Mouse (Mus musculus) kidney, postnatal 0 days (tissue): ENCODE measurements around the gene Sh3bp1. TPM values are rescaled to one million over a fixed set of nuclear protein-coding genes. Genes with fewer than 3 reads are reported as not detected.

ENCODE experiments used
- ATAC-seq: fragments of 200-750 bp; cut with Nextera tagmentation; replicated peaks from 2 replicates; pipeline ENCODE4 v1.8.0; 2017; ENCODE audit warnings: low read depth, moderate number of reproducible peaks, moderate TSS enrichment, moderate library complexity; ENCODE audit not compliant: low FRiP score
- DNase-seq: peaks from one replicate; pipeline ENCODE4 v3.0.0-alpha.2; 2016; ENCODE audit warnings: low spot score
- H3K27ac ChIP-seq: fragments of 300-500 bp; sonication (generic); 2 replicates; pipeline ENCODE4 v1.5.1; 2014; ENCODE audit warnings: mild to moderate bottlenecking
- H3K27me3 ChIP-seq: fragments of 300-500 bp; sonication (generic); 2 replicates; pipeline ENCODE4 v1.6.1; 2014; ENCODE audit warnings: low read length, mixed read lengths; ENCODE audit not compliant: insufficient read depth
- H3K36me3 ChIP-seq: fragments of 300-500 bp; sonication (generic); 2 replicates; pipeline ENCODE4 v1.6.1; 2014; ENCODE audit warnings: low read length, mixed read lengths; ENCODE audit not compliant: insufficient read depth
- H3K4me1 ChIP-seq: fragments of 300-500 bp; sonication (generic); replicated peaks from 2 replicates; pipeline ENCODE4 v1.6.1; 2014; ENCODE audit warnings: antibody characterized with exemption, low read length, mixed read lengths; ENCODE audit not compliant: insufficient read depth
- H3K4me2 ChIP-seq: fragments of 300-500 bp; sonication (generic); 2 replicates; pipeline ENCODE4 v1.6.1; 2014; ENCODE audit warnings: mild to moderate bottlenecking, low read length, moderate library complexity, mixed read lengths
- H3K4me3 ChIP-seq: fragments of 300-500 bp; sonication (generic); replicated peaks from 2 replicates; pipeline ENCODE4 v1.5.1; 2014; ENCODE audit warnings: low read depth, low read length
- H3K9ac ChIP-seq: fragments of 300-500 bp; sonication (generic); 2 replicates; pipeline ENCODE4 v1.6.1; 2014; ENCODE audit warnings: low read depth, low read length
- H3K9me3 ChIP-seq: fragments of 300-500 bp; sonication (generic); replicated peaks from 2 replicates; pipeline ENCODE4 v1.6.1; 2016; ENCODE audit warnings: low read length, inconsistent platforms, mixed read lengths
- CTCF ChIP-seq: IDR thresholded peaks from 2 replicates; pipeline ENCODE4 v1.5.1; 2016; ENCODE audit warnings: antibody characterized with exemption, low read depth, mild to moderate bottlenecking, moderate library complexity
- WGBS: fragments of 180-500 bp; shearing (Covaris S2); extraction: QIAGEN DNeasy Blood & Tissue Kit; methylation state at CpG from one replicate; pipeline ENCODE4 v1.1.7; 2014; 5-methylcytosine and 5-hydroxymethylcytosine counted together
- polyA plus RNA-seq: library from polyadenylated mRNA; unstranded; fragments of >200 nt; fragmentation: Nextera tagmentation; extraction: Ambion mirVana; gene quantifications from 2 replicates; pipeline ENCODE4 v1.2.1, GENCODE M21; 2015

The Sh3bp1 gene
- polyA plus RNA-seq, 1 experiment from 2014 or later: 19.6 TPM

GRCm38 (mm10) chr15:78857009-78857408, 42.6 kb upstream of the Sh3bp1 start:
- Histone ChIP-seq H3K9ac (no peak overlapping the region), H3K36me3 (no peaks in the 10 kb centered on the region), H3K4me3 (no peak overlapping the region), H3K9me3 (no peaks in the 10 kb centered on the region), H3K4me2 (no peak overlapping the region), H3K27me3 (no peaks in the 10 kb centered on the region), H3K27ac (no peak overlapping the region), H3K4me1 (no peaks in the 10 kb centered on the region)
- TF ChIP-seq CTCF: no peak
- ATAC-seq (no peak), DNase-seq (no peak)
- 67% methylated on average over 7 of the region's 7 CpGs for WGBS

GRCm38 (mm10) chr15:78859311-78859710, 40.3 kb upstream of the Sh3bp1 start:
- no peak for ATAC-seq
- no peak overlapping the region for H3K27ac ChIP-seq

GRCm38 (mm10) chr15:78859714-78860113, 39.9 kb upstream of the Sh3bp1 start:
- Histone ChIP-seq H3K9me3 (no peaks in the 10 kb centered on the region), H3K4me2 (no peak overlapping the region), H3K4me3 (no peak overlapping the region), H3K27ac (no peak overlapping the region), H3K4me1 (peaks cover 10% of the 10 kb centered on the region), H3K36me3 (no peaks in the 10 kb centered on the region), H3K9ac (0 out of 2 replicates have a peak overlapping the region, but pooled peaks have one; percentile 2), H3K27me3 (no peaks in the 10 kb centered on the region)
- no peak for ATAC-seq
- 63% methylated on average over 6 of the region's 6 CpGs for WGBS
- no peak for TF ChIP-seq CTCF
- no peak for DNase-seq

More at GRCm38 (mm10) chr15:78859311-78859710, 40.3 kb upstream of the Sh3bp1 start:
- Histone ChIP-seq H3K9ac (0 out of 2 replicates have a peak overlapping the region, but pooled peaks have one; percentile 2), H3K4me2 (no peak overlapping the region), H3K36me3 (no peaks in the 10 kb centered on the region), H3K9me3 (no peaks in the 10 kb centered on the region), H3K27me3 (no peaks in the 10 kb centered on the region), H3K4me3 (no peak overlapping the region), H3K4me1 (peaks cover 10% of the 10 kb centered on the region)
- WGBS: 65% methylated on average over 4 of the region's 4 CpGs
- TF ChIP-seq CTCF: no peak
- DNase-seq: no peak

GRCm38 (mm10) chr15:78862280-78862679, 37.3 kb upstream of the Sh3bp1 start:
- Histone ChIP-seq H3K4me3 (no peak overlapping the region), H3K4me2 (no peak overlapping the region), H3K27ac (no peak overlapping the region), H3K9ac (no peak overlapping the region), H3K9me3 (no peaks in the 10 kb centered on the region), H3K36me3 (no peaks in the 10 kb centered on the region), H3K4me1 (peaks cover 10% of the 10 kb centered on the region), H3K27me3 (no peaks in the 10 kb centered on the region)
- ATAC-seq: no peak
- WGBS: 83% methylated on average over 5 of the region's 5 CpGs
- TF ChIP-seq CTCF: no peak
- no peak for DNase-seq

- TF ChIP-seq CTCF: no peak
- Histone ChIP-seq H3K36me3 (no peaks in the 10 kb centered on the region), H3K4me2 (no peak overlapping the region), H3K4me3 (no peak overlapping the region), H3K27me3 (no peaks in the 10 kb centered on the region), H3K9ac (no peak overlapping the region), H3K4me1 (peaks cover 16% of the 10 kb centered on the region), H3K27ac (peak overlapping the region; percentile 48; the same call in 1 of the 2 replicates), H3K9me3 (no peaks in the 10 kb centered on the region)
- 62% methylated on average over 2 of the region's 2 CpGs for WGBS
- DNase-seq (no peak), ATAC-seq (no peak)
Observed at GRCm38 (mm10) chr15:78863154-78863553, 36.4 kb upstream of the Sh3bp1 start.

- DNase-seq (peak; percentile 58), ATAC-seq (no peak; the same call in 1 of the 2 replicates)
- Histone ChIP-seq H3K9me3 (no peaks in the 10 kb centered on the region), H3K27me3 (no peaks in the 10 kb centered on the region), H3K4me2 (no peak overlapping the region), H3K4me1 (peaks cover 18% of the 10 kb centered on the region), H3K9ac (no peak overlapping the region), H3K4me3 (no peak overlapping the region), H3K27ac (peak overlapping the region; percentile 48), H3K36me3 (no peaks in the 10 kb centered on the region)
- WGBS: 33% methylated on average over 13 of the region's 13 CpGs
- TF ChIP-seq CTCF: no peak
Observed at GRCm38 (mm10) chr15:78863852-78864253, 35.7 kb upstream of the Sh3bp1 start.

GRCm38 (mm10) chr15:78868398-78868797, 31.2 kb upstream of the Sh3bp1 start:
- peak; percentile 57; the same call in 1 of the 2 replicates for ATAC-seq
- WGBS: 4% methylated on average over 9 of the region's 9 CpGs

More at GRCm38 (mm10) chr15:78868398-78868797, 31.2 kb upstream of the Sh3bp1 start:
- DNase-seq: peak; percentile 95
- Histone ChIP-seq H3K4me1 (peaks cover 16% of the 10 kb centered on the region), H3K9ac (no peak overlapping the region), H3K36me3 (no peaks in the 10 kb centered on the region), H3K4me2 (no peak overlapping the region), H3K27me3 (no peaks in the 10 kb centered on the region), H3K27ac (peak overlapping the region; percentile 83), H3K9me3 (no peaks in the 10 kb centered on the region), H3K4me3 (no peak overlapping the region)
- TF ChIP-seq CTCF: no peak
